Mouse (Mus musculus): ENCODE data around the gene Pou3f3. TPM values are rescaled to one million over a fixed set of nuclear protein-coding genes. Genes with fewer than 3 reads are reported as not detected.

The Pou3f3 gene
- 0.02 TPM in 1 of 2 replicates, not detected in the other for polyA plus RNA-seq (2015; fragmentation: Nextera tagmentation; extraction: Ambion mirVana)

DNA sequence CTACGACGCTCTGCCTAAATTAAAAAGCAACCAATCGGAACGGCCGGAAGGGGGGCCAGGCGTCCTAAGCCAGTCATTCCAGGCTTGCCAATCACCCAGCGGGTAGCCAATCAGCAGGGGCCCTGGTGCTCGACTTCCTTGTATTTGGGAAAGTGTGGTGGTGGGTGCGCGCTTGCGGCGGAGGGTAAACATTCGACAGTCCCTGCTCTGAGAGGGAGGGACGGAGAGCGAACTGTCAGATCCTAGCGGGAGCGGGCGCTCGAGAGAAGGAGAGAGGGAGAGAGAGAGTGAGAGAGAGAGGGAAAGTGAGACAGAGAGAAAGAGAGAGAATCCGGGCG is at the start of gene Pou3f3:
Pou3f3 (plus strand) TSS at position 191 of the 338 bp plus-strand sequence.
- Histone ChIP-seq H3K36me3 (ENCODE audit: control insufficient read depth, insufficient read depth) (no peaks in the 10 kb centered on the region), H3K9me3 (replicated peaks; ENCODE audit: control insufficient read depth, low read length) (no peaks in the 10 kb centered on the region), H3K4me2 (ENCODE audit: low read depth, low read length) (peak within 1 kb of the TSS; percentile 89), H3K27ac (ENCODE audit: low read length) (no peak within 1 kb of the TSS), H3K27me3 (ENCODE audit: control insufficient read depth, insufficient read depth, low read length) (peaks cover 77% of the 10 kb centered on the region), H3K9ac (ENCODE audit: low read length) (peak within 1 kb of the TSS; percentile 29; the same call in 1 of the 2 replicates), H3K4me1 (ENCODE audit: control insufficient read depth, insufficient read depth, low read length) (peaks cover 35% of the 10 kb centered on the region), H3K4me3 (ENCODE audit: low read length) (peak within 1 kb of the TSS; percentile 57)
- WGBS = 0% methylated on average over 18 of the region's 21 CpGs
- ATAC-seq (replicated peaks; ENCODE audit: extremely low read depth, insufficient read depth, low FRiP score) = peak; percentile 76

DNA sequence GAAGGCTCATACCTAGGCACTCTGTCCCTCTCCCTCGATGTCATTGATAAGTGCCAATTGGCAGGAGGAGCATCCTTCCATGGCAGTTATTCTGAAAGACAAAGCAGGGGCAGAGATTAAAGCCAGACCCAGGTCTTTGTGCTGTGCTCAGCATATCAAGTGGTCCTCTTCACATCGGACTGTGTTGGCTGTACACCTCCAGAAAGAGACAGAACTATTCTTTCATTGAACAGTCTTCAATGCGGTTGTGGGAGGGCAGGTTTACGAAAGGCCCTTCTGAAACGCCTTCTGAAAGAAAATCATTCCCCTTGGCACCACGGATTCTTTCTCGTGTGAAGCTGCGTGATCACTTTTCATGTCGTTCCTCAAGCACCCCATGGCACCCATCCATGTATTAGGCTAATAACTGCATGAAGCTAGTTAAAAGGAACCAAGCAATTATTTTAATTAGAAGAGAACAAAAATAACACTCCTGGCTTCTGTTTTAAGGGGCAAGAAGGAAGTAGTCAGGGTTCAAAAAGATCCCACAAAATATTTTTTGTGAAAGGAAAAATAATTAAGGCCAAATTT is 47.1 kb upstream of the Pou3f3 start:
- Histone ChIP-seq H3K36me3 (ENCODE audit: control insufficient read depth, insufficient read depth) (no peaks in the 10 kb centered on the region), H3K27me3 (ENCODE audit: control insufficient read depth, insufficient read depth, low read length) (no peaks in the 10 kb centered on the region), H3K4me3 (ENCODE audit: low read length) (no peak overlapping the region), H3K9ac (ENCODE audit: low read length) (no peak overlapping the region), H3K4me2 (ENCODE audit: low read depth, low read length) (no peak overlapping the region), H3K27ac (ENCODE audit: low read length) (no peak overlapping the region), H3K4me1 (ENCODE audit: control insufficient read depth, insufficient read depth, low read length) (no peaks in the 10 kb centered on the region), H3K9me3 (replicated peaks; ENCODE audit: control insufficient read depth, low read length) (no peaks in the 10 kb centered on the region; the same call in 1 of the 2 replicates)
- ATAC-seq (replicated peaks; ENCODE audit: extremely low read depth, insufficient read depth, low FRiP score) = no peak
- WGBS = 89% methylated on average over 9 of the region's 9 CpGs

DNA sequence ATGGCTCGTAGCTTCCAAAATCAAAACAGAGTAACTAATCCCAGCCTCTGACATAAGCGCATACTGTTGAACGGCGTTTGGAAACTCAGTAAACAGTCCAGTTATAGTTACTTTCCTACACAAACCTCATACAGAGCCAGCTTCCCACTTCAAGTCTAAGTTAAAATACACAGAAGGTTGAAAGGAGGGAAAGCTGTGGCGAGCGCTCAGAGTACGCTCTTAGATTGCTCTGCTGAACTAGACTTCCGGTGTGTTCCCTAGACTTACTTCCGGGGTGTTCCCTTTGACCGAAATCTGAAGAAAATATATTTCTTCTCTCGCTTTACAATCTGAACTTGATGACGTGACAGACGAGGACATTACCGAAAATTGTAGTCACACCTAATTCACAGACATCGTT is 44.1 kb upstream of the Pou3f3 start:
- Histone ChIP-seq H3K27me3 (ENCODE audit: control insufficient read depth, insufficient read depth, low read length) (no peaks in the 10 kb centered on the region), H3K36me3 (ENCODE audit: control insufficient read depth, insufficient read depth) (no peaks in the 10 kb centered on the region), H3K4me2 (ENCODE audit: low read depth, low read length) (no peak overlapping the region), H3K9me3 (replicated peaks; ENCODE audit: control insufficient read depth, low read length) (no peaks in the 10 kb centered on the region), H3K4me3 (ENCODE audit: low read length) (no peak overlapping the region), H3K9ac (ENCODE audit: low read length) (no peak overlapping the region), H3K27ac (ENCODE audit: low read length) (no peak overlapping the region), H3K4me1 (ENCODE audit: control insufficient read depth, insufficient read depth, low read length) (no peaks in the 10 kb centered on the region)
- ATAC-seq (replicated peaks; ENCODE audit: extremely low read depth, insufficient read depth, low FRiP score) = no peak
- WGBS = 84% methylated on average over 15 of the region's 15 CpGs

DNA sequence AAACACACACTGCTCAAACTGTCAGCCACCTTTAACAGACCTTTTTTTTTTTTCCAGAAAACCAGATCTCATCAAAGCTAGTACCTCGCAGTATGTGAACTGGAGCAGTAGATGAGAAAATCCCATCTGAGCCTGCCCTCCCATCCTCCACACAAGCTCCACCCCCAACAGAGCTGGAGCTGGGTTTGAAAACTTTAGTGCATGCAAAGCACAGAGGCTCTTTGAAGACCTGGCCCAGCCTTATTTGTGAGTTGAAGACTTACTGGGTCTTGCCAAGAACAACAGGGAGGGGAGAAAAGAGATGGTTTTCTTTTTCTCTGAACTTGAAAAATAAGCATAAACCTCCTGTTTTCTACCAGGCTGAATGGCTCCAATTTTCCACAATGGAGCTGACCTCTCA is 28.0 kb upstream of the Pou3f3 start:
- Histone ChIP-seq H3K9me3 (replicated peaks; ENCODE audit: control insufficient read depth, low read length) (no peaks in the 10 kb centered on the region), H3K9ac (ENCODE audit: low read length) (no peak overlapping the region), H3K27ac (ENCODE audit: low read length) (no peak overlapping the region), H3K4me1 (ENCODE audit: control insufficient read depth, insufficient read depth, low read length) (no peaks in the 10 kb centered on the region), H3K36me3 (ENCODE audit: control insufficient read depth, insufficient read depth) (no peaks in the 10 kb centered on the region), H3K4me2 (ENCODE audit: low read depth, low read length) (no peak overlapping the region), H3K27me3 (ENCODE audit: control insufficient read depth, insufficient read depth, low read length) (no peaks in the 10 kb centered on the region; the same call in 1 of the 2 replicates), H3K4me3 (ENCODE audit: low read length) (no peak overlapping the region)
- 57% methylated on average over 1 of the region's 1 CpGs for WGBS
- ATAC-seq (replicated peaks; ENCODE audit: extremely low read depth, insufficient read depth, low FRiP score) = no peak

DNA sequence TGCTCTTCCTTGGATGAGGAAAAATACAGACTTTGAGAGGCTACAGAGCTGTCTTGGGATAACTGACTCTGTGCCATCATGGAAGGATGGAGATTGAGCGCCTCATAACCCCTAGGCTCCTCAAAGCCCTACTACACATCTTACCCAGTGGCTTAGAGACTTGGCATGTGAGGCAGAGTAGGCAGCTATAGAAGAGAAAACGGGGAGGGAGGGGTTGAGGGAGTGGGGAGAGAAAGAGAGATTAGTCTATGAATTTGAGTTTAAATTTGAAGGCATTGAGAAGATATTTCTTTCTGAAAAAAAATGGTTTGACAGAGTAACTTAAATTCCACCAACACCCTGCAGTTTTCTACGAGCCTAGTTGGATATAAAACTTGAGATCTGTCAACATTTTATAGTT is 14.9 kb upstream of the Pou3f3 start:
- Histone ChIP-seq H3K4me3 (ENCODE audit: low read length) (no peak overlapping the region), H3K4me1 (ENCODE audit: control insufficient read depth, insufficient read depth, low read length) (peaks cover 6% of the 10 kb centered on the region), H3K27me3 (ENCODE audit: control insufficient read depth, insufficient read depth, low read length) (peaks cover 40% of the 10 kb centered on the region), H3K4me2 (ENCODE audit: low read depth, low read length) (no peak overlapping the region), H3K9ac (ENCODE audit: low read length) (no peak overlapping the region), H3K36me3 (ENCODE audit: control insufficient read depth, insufficient read depth) (no peaks in the 10 kb centered on the region), H3K27ac (ENCODE audit: low read length) (no peak overlapping the region), H3K9me3 (replicated peaks; ENCODE audit: control insufficient read depth, low read length) (no peaks in the 10 kb centered on the region)
- no peak for ATAC-seq (replicated peaks; ENCODE audit: extremely low read depth, insufficient read depth, low FRiP score)
- 65% methylated on average over 3 of the region's 3 CpGs for WGBS

DNA sequence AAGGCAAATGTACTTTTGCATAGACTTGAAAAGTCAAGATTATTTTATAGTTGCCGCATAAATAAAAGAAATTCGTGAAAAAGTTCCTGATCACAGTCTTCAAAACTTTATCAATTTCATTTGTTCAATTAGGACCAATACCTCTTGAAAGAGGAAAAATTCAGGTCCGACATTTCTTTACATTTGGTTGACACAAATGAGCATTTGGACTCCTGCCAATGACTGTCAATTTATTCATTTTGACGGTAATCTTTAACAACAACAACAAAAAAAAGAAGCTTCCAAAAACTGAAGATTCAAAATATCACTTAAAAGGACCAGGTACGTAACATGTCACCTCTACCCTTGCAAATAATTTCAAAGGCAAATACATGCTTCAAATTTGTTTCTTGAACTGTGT is 13.8 kb upstream of the Pou3f3 start:
- no peak overlapping the region for H3K4me3 ChIP-seq (ENCODE audit: low read length)
- no peak overlapping the region for H3K4me2 ChIP-seq (ENCODE audit: low read depth, low read length)
- peaks cover 11% of the 10 kb centered on the region for H3K4me1 ChIP-seq (ENCODE audit: control insufficient read depth, insufficient read depth, low read length)
- 72% methylated on average over 5 of the region's 5 CpGs for WGBS
- H3K27me3 ChIP-seq (ENCODE audit: control insufficient read depth, insufficient read depth, low read length) = peaks cover 48% of the 10 kb centered on the region
- H3K9me3 ChIP-seq (replicated peaks; ENCODE audit: control insufficient read depth, low read length) = no peaks in the 10 kb centered on the region
- H3K36me3 ChIP-seq (ENCODE audit: control insufficient read depth, insufficient read depth) = no peaks in the 10 kb centered on the region
- H3K9ac ChIP-seq (ENCODE audit: low read length) = no peak overlapping the region
- no peak overlapping the region for H3K27ac ChIP-seq (ENCODE audit: low read length)
- no peak for ATAC-seq (replicated peaks; ENCODE audit: extremely low read depth, insufficient read depth, low FRiP score)

DNA sequence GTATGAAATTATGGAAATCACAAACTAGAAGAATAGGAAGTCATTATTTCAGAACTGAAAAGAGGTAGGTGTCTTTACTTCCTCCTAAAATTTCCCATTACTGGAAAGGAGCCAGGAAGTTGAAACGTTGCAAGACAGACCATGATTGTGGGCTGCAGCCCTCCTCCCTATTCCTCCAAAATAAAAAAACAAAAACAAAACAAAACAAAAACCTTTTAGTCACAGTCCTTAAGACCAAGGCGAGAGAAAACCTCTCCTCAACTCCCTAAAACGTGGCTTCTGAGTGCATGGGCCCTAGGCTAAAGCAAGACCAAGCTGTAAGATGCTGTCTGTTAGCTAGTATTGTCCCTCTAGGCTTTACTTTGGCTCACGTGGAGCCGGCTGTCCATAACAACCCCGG is 11.7 kb upstream of the Pou3f3 start:
- Histone ChIP-seq H3K4me2 (ENCODE audit: low read depth, low read length) (no peak overlapping the region; the same call in 1 of the 2 replicates), H3K36me3 (ENCODE audit: control insufficient read depth, insufficient read depth) (no peaks in the 10 kb centered on the region), H3K9me3 (replicated peaks; ENCODE audit: control insufficient read depth, low read length) (no peaks in the 10 kb centered on the region), H3K9ac (ENCODE audit: low read length) (no peak overlapping the region), H3K27me3 (ENCODE audit: control insufficient read depth, insufficient read depth, low read length) (peaks cover 68% of the 10 kb centered on the region), H3K4me1 (ENCODE audit: control insufficient read depth, insufficient read depth, low read length) (peaks cover 11% of the 10 kb centered on the region), H3K4me3 (ENCODE audit: low read length) (peak overlapping the region; percentile 39), H3K27ac (ENCODE audit: low read length) (no peak overlapping the region)
- ATAC-seq (replicated peaks; ENCODE audit: extremely low read depth, insufficient read depth, low FRiP score) = no peak
- 4% methylated on average over 6 of the region's 6 CpGs for WGBS

DNA sequence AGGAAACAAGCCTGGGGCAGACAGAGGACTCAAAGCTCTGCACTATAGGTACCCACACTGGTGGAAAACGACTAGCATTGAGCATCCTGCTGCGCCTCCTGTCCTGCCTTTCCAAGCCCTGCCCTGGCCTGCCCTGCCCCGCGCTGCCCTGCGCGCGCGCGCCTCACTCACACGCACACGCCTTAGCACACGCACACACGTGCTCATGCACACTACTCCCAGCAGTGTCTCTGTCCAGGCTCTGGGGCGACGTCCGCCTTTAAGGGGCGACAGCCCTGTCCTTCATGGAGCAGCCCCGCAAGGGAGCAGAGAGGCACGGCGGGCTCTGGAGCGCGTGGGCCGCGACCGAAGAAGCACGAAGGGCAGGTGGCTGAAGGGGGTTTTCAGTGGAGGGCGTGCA is 11.2 kb upstream of the Pou3f3 start:
- Histone ChIP-seq H3K27me3 (ENCODE audit: control insufficient read depth, insufficient read depth, low read length) (peaks cover 73% of the 10 kb centered on the region), H3K9ac (ENCODE audit: low read length) (no peak overlapping the region), H3K4me1 (ENCODE audit: control insufficient read depth, insufficient read depth, low read length) (peaks cover 11% of the 10 kb centered on the region), H3K36me3 (ENCODE audit: control insufficient read depth, insufficient read depth) (no peaks in the 10 kb centered on the region), H3K27ac (ENCODE audit: low read length) (no peak overlapping the region), H3K9me3 (replicated peaks; ENCODE audit: control insufficient read depth, low read length) (no peaks in the 10 kb centered on the region), H3K4me3 (ENCODE audit: low read length) (peak overlapping the region; percentile 39), H3K4me2 (ENCODE audit: low read depth, low read length) (peak overlapping the region; percentile 64)
- ATAC-seq (replicated peaks; ENCODE audit: extremely low read depth, insufficient read depth, low FRiP score) = no peak
- 2% methylated on average over 27 of the region's 27 CpGs for WGBS

DNA sequence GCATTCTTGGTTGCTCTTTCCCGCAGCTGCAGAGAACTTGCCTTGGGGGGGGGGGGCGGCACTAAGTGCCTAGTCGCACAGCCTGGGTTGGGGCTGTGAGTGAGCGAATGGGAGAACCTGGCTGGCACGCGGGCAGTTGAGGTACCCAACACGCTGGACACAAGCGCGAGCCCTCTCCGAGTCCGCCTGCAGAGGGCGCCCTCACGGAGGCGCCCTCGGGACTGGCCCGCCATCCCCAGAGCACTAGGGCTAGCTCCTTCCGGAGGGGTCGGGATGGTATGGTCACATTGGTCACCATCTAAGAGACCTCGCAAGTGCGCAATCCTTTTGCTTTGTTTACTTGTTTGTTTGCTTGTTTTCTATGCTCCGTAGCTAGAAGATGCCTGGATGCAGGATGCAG is 10.8 kb upstream of the Pou3f3 start:
- no peak overlapping the region for H3K9ac ChIP-seq (ENCODE audit: low read length)

More for the DNA sequence above, 10.8 kb upstream of the Pou3f3 start:
- Histone ChIP-seq H3K4me1 (ENCODE audit: control insufficient read depth, insufficient read depth, low read length) (peaks cover 11% of the 10 kb centered on the region), H3K27ac (ENCODE audit: low read length) (no peak overlapping the region), H3K4me3 (ENCODE audit: low read length) (peak overlapping the region; percentile 39), H3K4me2 (ENCODE audit: low read depth, low read length) (peak overlapping the region; percentile 64), H3K36me3 (ENCODE audit: control insufficient read depth, insufficient read depth) (no peaks in the 10 kb centered on the region), H3K27me3 (ENCODE audit: control insufficient read depth, insufficient read depth, low read length) (peaks cover 77% of the 10 kb centered on the region), H3K9me3 (replicated peaks; ENCODE audit: control insufficient read depth, low read length) (no peaks in the 10 kb centered on the region)
- ATAC-seq (replicated peaks; ENCODE audit: extremely low read depth, insufficient read depth, low FRiP score) = no peak
- WGBS = 1% methylated on average over 19 of the region's 21 CpGs

Data from heart, embryonic 16.5 days (tissue).